In the genomic region with DNA sequence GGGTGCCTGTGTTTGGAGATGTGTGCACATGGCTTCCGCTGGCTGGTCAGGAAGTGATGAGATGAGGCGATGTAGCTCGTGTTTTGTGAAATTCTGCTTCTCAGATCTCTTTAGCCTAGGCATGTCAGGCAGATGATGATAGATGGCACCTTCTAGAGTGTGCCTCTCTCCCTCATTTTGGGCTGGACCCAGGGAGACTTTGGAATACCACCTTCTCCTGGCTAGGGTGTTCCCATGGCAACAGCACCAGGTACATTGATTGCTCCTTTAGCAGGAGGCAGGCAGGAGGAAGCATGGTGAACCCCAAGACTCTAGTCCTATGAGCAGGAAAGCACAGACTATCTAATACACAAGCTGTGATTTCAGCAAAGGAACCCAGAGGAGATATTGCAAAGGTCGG, we compare ENCODE assay signal across 17 mouse cellular contexts.
DNase-seq lines count a peak whose midpoint lies in the region; ATAC-seq and TF ChIP-seq lines count a peak whose summit lies in the region.
"Had no signal": no experiment of that assay in that cellular context is flagged by ENCODE, and none has a peak within 500 bp of the region (broad histone marks: within the 10 kb centered on the region; RNA-seq: fewer than 3 reads in every experiment).

No protein-coding gene starts in this region.

- no peak; the same call in 1 of the 2 replicates for ATAC-seq in forebrain, embryonic 14.5 days
- peak; percentile 67; the same call in 1 of the 2 replicates for ATAC-seq in hindbrain, postnatal 0 days
- ATAC-seq in neural tube, embryonic 14.5 days (ENCODE audit: low read depth), result no peak
- ATAC-seq: inflammation-experienced regulatory T-cells, adult 6 months had no signal

- DNase-seq in layer of hippocampus, postnatal 10 days (ENCODE audit: low spot score in 2 of 2), result peak; percentile 5 to 16
- DNase-seq in layer of hippocampus, adult 18-20 months (ENCODE audit: low spot score in 2 of 2), result no peak
- DNase-seq in forebrain, embryonic 14.5 days (ENCODE audit: low spot score), result no peak
- DNase-seq in hindbrain, postnatal 0 days (ENCODE audit: low spot score), result peak; percentile 43
- no peak for DNase-seq in heart, adult 9 months (ENCODE audit: low spot score in 2 of 2)
- DNase-seq in layer of hippocampus, adult 8-10 months (ENCODE audit: low spot score in 2 of 2), result no peak
- DNase-seq: B cell, adult 2 months; cerebellum, adult 18-20 months; lung, adult 2 months; lung, postnatal 4 days; spleen, adult 18-20 months; thymus, postnatal 4 days had no signal

- no peaks in the 10 kb centered on the region for H3K9me3 ChIP-seq in forebrain, embryonic 14.5 days (replicated peaks; ENCODE audit: control insufficient read depth, low read length)
- H3K9me3 ChIP-seq in hindbrain, postnatal 0 days (ENCODE audit: low read length), result no peaks in the 10 kb centered on the region
- H3K9me3 ChIP-seq in neural tube, embryonic 14.5 days (ENCODE audit: control insufficient read depth, low read length), result no peaks in the 10 kb centered on the region
- H3K9me3 ChIP-seq: kidney, embryonic 15.5 days; limb, embryonic 15.5 days had no signal

- no peak overlapping the region for H3K9ac ChIP-seq in forebrain, embryonic 14.5 days (ENCODE audit: low read length)
- no peak overlapping the region for H3K9ac ChIP-seq in hindbrain, postnatal 0 days (replicated peaks; ENCODE audit: low read length)
- H3K9ac ChIP-seq in neural tube, embryonic 14.5 days (replicated peaks; ENCODE audit: low read depth, low read length), result no peak overlapping the region
- H3K9ac ChIP-seq: kidney, embryonic 15.5 days; limb, embryonic 15.5 days had no signal

- no peaks in the 10 kb centered on the region for H3K36me3 ChIP-seq in forebrain, embryonic 14.5 days (ENCODE audit: control insufficient read depth, insufficient read depth, low read length)
- no peaks in the 10 kb centered on the region for H3K36me3 ChIP-seq in hindbrain, postnatal 0 days (ENCODE audit: insufficient read depth, low read length)
- no peaks in the 10 kb centered on the region for H3K36me3 ChIP-seq in neural tube, embryonic 14.5 days (ENCODE audit: control insufficient read depth, insufficient read depth, low read length)
- H3K36me3 ChIP-seq: kidney, embryonic 15.5 days; limb, embryonic 15.5 days had no signal

- no peaks in the 10 kb centered on the region for H3K27me3 ChIP-seq in forebrain, embryonic 14.5 days (replicated peaks; ENCODE audit: control insufficient read depth, insufficient read depth, low read length)
- H3K27me3 ChIP-seq in hindbrain, postnatal 0 days (ENCODE audit: insufficient read depth, low read length), result no peaks in the 10 kb centered on the region
- H3K27me3 ChIP-seq in neural tube, embryonic 14.5 days (ENCODE audit: control insufficient read depth, insufficient read depth, low read length), result no peaks in the 10 kb centered on the region
- H3K27me3 ChIP-seq: kidney, embryonic 15.5 days; limb, embryonic 15.5 days had no signal

- H3K4me2 ChIP-seq in forebrain, embryonic 14.5 days (ENCODE audit: low read length), result no peak overlapping the region; the same call in 1 of the 2 replicates
- no peak overlapping the region for H3K4me2 ChIP-seq in hindbrain, postnatal 0 days (ENCODE audit: low read depth, low read length)
- no peak overlapping the region for H3K4me2 ChIP-seq in neural tube, embryonic 14.5 days (ENCODE audit: low read depth, low read length)
- H3K4me2 ChIP-seq: kidney, embryonic 15.5 days; limb, embryonic 15.5 days had no signal

- TF ChIP-seq CTCF in hindbrain, postnatal 0 days (IDR thresholded peaks at IDR 0.05; ENCODE audit: low read depth), result no peak

- H3K27ac ChIP-seq in forebrain, embryonic 14.5 days (ENCODE audit: low read depth, low read length), result peak overlapping the region; percentile 76
- H3K27ac ChIP-seq in hindbrain, postnatal 0 days, result peak overlapping the region; percentile 49
- 0 out of 2 replicates have a peak overlapping the region, but pooled peaks have one; percentile 12 for H3K27ac ChIP-seq in neural tube, embryonic 14.5 days (ENCODE audit: low read depth, low read length)
- H3K27ac ChIP-seq: kidney, embryonic 15.5 days; limb, embryonic 15.5 days; stomach, postnatal 0 days had no signal

- peaks cover 16% of the 10 kb centered on the region for H3K4me1 ChIP-seq in forebrain, embryonic 14.5 days (ENCODE audit: control insufficient read depth, insufficient read depth, low read length)
- peaks cover 13% of the 10 kb centered on the region; the same call in 1 of the 2 replicates for H3K4me1 ChIP-seq in hindbrain, postnatal 0 days (ENCODE audit: insufficient read depth, low read length)
- peaks cover 7% of the 10 kb centered on the region; the same call in 1 of the 2 replicates for H3K4me1 ChIP-seq in neural tube, embryonic 14.5 days (ENCODE audit: control insufficient read depth, insufficient read depth, low read length)

- no peak overlapping the region for H3K4me3 ChIP-seq in forebrain, embryonic 14.5 days (ENCODE audit: low read depth, low read length)
- H3K4me3 ChIP-seq in hindbrain, postnatal 0 days (ENCODE audit: low read length), result no peak overlapping the region
- H3K4me3 ChIP-seq in neural tube, embryonic 14.5 days (ENCODE audit: low read depth, low read length), result no peak overlapping the region
- H3K4me3 ChIP-seq: kidney, embryonic 15.5 days; limb, embryonic 15.5 days had no signal

- WGBS in forebrain, embryonic 14.5 days, result 36% methylated on average over 4 of the region's 4 CpGs
- 66% methylated on average over 4 of the region's 4 CpGs for WGBS in hindbrain, postnatal 0 days
- 64% methylated on average over 4 of the region's 4 CpGs for WGBS in neural tube, embryonic 14.5 days

Comparison
In these comparisons a context has a peak if more than half of its experiments do, and no peak if none do; other contexts are left out.
1. DNase-seq: peak in layer of hippocampus, postnatal 10 days (2 of 2) and hindbrain, postnatal 0 days (single experiment); none in layer of hippocampus, adult 18-20 months (0 of 2), forebrain, embryonic 14.5 days (single experiment), heart, adult 9 months (0 of 2) and layer of hippocampus, adult 8-10 months (0 of 2).
2. H3K27ac ChIP-seq: peak in every context shown above with its lines; median percentile 76 in forebrain, embryonic 14.5 days; 49 in hindbrain, postnatal 0 days; 12 in neural tube, embryonic 14.5 days.